Mouse (Mus musculus) brain, embryonic 14.5 days (tissue): ENCODE results near the gene Cxcl10.

ENCODE experiments used
- CTCF ChIP-seq: fragments of 200-500 bp; IDR thresholded peaks from 2 replicates; pipeline ENCODE4 v1.5.1; 2012; ENCODE audit warnings: inconsistent platforms, mild to moderate bottlenecking, moderate library complexity, borderline replicate concordance; ENCODE audit not compliant: insufficient read depth, insufficient read length; ENCODE audit errors: extremely low read depth
- POLR2A ChIP-seq: fragments of 200-500 bp; IDR thresholded peaks from 2 replicates; pipeline ENCODE4 v1.6.1; 2012; ENCODE audit warnings: mild to moderate bottlenecking, inconsistent platforms, borderline replicate concordance; ENCODE audit not compliant: poor library complexity, insufficient read depth, insufficient read length, severe bottlenecking; ENCODE audit errors: extremely low read depth

DNA sequence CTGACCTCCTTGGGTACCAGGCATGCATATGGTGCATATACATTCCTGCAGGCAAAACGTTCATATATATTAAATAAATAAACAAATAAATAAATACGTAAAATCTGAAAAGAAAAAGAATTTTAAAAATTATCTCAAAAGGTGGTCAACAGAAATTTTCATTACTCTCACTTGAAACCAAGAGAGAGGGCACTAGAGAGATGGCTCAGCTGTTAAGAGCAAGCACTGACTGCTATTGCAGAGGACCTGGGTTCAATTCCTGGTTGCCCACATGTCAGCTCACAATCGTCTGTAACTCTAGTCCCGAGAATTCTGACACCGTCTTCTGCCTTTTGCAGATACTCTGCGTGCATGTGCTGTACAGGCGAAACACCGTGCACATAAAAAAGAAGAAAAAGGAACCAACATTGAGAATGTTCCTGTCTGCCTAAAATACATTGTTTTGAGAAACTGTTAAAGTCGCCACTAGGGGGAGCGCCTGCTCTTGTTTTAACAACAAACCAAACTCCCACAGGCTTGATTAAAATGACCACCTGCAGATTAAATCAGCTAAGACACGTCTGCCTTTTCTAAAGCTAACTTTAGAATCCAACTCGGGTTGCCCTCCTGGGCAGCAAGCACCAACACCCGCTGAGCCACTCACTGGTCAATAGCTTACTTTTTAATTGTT, 36.5 kb downstream of the Cxcl10 start:
- TF ChIP-seq CTCF (peak; percentile 68; the same call in 1 of the 2 replicates), POLR2A (no peak)
